Mouse (Mus musculus) gonadal fat pad, adult 2 months (tissue): ENCODE results near the gene Tpm1. TPM values are rescaled to one million over a fixed set of nuclear protein-coding genes. Genes with fewer than 3 reads are reported as not detected.

ENCODE experiments used
- DNase-seq: peaks from one replicate; pipeline ENCODE4 v3.0.0-alpha.2; 2012; ENCODE audit warnings: low read depth
- polyA plus RNA-seq: library from polyadenylated mRNA; depleted of rRNA; stranded (reverse); fragments of >200 nt; gene quantifications from 2 replicates; pipeline ENCODE4 v1.2.3, GENCODE M21; 2012; rRNA removed

Tpm1 gene
- polyA plus RNA-seq, result 191 and 231 TPM in 2 replicates

DNA sequence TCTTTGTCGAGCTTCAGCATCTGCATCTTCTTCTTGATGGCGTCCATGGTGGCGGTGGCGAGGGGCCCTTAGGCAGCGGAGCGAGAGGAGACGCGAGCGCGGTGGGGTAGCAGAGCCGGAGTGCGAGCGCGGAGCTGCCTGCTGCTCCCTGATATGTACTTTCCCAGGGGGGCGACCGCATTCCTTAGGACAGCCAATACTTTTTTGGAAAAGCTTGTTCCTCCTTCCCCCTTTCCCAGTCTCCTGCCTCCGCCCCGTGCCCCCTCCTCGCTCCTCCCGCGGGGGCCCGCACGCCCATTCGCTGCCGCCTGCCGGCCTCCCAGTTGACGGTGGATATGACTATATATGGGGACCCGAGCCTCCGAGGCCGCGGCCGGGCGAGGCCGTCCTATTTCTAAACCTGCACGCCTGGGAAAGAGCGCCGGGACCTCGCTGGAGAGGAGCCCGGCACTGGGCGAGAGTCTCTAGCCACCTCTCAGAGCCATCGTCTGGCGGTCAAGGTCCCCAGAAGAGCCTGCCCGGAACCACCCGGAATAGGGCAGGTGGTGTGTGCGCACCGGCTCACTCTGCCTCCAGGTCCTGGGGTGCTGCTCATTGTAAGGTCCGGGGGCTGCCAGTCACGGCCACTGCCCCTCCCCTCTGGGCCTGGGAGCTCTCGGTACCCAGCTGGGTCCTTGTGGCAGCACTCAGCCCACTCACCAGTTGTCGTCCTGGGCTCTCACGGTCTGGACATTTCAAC, at the start of gene Tpm1:
Gene Tpm1, minus strand, starts transcription at position 321 of the 739 bp plus-strand sequence.
- DNase-seq, result no peak

DNA sequence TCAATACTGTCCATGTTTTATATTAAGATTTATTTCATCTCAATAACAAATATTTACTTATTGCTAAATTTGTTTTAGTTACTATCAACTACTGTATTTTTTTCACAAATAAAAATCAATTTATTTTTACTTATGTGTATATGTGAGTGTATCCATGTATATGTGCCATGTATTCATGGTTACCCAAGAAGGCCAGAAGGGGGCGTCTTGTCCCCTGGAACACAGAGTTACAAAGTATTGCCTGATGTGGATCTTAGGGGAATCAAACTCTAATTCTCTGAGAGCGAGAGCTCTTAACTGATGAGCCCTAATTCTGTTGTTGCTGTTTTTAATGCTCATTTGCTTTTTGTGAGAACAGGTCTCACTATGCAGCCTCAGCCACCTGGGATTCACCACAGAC, 45.2 kb upstream of the Tpm1 start:
- no peak for DNase-seq

DNA sequence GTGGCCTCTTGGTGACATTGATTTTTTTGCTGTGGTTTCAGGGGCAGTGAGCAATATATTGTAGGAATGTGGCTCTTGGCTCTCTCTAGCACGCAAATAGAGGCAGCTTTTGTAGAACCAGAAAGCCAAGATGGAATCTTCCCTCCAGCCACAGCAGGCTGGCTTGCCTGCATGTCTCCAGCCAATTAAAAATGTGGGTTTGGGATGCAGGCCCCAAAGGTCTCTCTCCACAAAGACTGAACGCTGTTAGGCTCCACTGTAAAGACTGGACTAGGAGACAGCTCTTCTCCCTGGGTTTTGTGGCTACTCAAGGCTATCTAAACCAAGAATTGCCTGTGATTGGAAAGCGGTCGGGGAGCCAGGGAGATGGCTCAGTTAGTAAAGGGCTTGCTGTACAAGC, 43.0 kb upstream of the Tpm1 start:
- DNase-seq, result no peak

DNA sequence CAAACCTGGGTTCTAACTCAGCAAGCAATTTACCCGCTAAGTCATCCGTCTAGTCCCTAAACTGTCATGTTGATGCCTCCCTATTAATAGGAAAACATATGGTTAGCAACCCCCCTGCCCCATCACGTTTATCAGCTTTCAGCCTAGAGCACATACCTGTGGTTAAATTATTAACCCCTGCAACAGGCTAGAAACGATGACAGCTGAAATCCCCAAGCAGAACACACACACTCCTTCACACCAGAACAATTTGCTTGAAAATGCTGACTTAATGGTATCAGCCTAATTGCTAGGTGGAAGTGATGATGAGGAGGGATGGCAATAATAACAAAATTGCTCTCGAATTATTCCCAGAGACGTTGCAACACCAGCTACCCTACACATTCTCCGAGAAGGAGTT, 42.4 kb upstream of the Tpm1 start:
- DNase-seq, result no peak

DNA sequence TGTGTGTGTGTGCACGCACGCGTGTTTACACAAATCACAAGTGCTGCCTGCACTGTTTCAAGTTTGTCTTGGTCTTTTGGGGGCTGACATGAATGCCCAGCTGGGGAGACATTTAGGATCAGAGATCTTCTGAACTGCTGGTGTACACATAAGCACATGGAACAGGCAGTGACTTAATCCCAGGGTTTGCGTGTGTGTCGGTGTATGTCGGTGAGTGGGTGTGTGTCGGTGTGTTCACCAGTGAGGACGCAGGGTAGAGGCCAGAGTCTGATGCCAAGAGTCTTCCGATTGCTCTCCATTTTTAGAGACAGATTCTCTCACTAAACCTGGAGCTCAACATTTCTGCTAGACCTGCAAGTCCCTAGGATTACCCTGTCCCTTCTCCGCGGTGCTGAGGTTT, 41.9 kb upstream of the Tpm1 start:
- DNase-seq, result no peak

DNA sequence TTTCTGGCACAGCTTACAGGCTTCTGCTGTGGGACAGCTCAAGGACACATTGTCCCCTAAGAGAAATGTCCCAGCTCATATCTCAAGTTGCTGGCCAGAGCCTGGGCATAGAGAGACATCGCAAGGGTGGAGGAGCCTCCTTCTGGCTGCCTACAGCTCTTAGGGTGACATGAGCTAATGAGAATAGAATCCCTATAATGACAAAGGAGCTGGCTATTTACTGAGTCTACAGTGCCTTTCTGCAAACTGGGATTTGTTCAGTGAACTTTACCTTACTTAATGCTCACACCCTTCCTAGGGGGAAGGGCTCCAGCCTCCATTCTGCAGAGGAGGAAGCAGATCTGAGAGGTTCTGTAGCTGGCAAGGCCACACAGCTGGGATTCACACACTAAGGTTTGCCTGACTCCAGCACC, 41.4 kb upstream of the Tpm1 start:
- no peak for DNase-seq

DNA sequence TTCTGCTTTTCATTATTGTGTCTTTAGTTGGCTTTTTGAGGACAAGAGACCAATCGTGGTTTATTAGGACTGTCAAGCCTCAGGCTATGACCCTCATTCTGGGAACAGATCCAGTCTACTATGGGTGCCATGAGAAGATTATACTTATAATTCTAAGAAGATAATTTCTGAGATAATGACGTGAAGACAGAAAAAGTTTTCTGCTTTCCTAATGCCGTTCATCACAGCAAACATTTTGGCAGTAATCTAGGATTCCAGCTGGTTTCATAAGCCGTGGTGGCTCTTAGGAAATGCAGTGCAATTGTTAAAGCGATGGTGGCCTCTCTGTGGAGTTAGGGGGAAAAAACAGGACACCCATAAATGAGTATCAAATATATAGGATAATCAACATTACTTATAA, 40.0 kb upstream of the Tpm1 start:
- no peak for DNase-seq

DNA sequence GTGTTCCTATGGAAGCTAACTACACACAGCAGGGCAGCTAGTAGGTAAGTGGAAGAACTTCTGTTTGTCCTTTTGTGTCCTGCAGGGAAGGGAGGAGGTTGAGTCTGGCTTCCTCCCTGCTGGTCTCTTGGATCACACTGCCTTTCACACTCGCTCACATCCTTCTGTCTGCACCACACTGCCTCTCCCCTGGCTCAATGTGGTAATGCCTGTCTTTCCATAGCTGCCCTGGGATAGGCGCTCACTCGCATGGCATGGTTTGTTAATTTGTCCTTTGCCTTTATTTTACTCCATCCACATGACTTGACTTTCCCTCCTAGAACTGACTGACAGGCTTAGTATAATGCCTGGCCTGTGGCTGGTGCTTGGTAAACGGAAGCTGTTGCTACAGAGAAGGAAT, 34.6 kb upstream of the Tpm1 start:
- DNase-seq, result no peak

DNA sequence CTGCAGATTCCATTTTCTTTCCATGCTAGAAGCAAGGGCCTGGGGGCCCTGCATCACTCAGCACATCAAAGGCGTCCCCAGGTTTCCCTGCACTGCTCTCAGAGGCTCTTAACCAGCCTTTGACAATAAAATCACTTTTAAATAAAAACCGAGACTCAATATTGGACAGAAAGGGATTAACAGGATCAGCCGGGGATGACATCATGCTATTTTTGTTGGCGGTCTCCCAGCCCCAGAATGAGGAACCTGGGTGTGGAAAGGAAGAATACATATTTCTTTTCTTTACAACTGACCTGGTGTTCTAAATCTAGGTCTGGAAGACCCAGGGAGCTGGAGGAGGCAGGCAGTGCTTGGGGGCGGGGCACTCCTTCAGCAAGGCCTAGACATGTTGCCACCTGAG, 32.5 kb upstream of the Tpm1 start:
- DNase-seq, result no peak

DNA sequence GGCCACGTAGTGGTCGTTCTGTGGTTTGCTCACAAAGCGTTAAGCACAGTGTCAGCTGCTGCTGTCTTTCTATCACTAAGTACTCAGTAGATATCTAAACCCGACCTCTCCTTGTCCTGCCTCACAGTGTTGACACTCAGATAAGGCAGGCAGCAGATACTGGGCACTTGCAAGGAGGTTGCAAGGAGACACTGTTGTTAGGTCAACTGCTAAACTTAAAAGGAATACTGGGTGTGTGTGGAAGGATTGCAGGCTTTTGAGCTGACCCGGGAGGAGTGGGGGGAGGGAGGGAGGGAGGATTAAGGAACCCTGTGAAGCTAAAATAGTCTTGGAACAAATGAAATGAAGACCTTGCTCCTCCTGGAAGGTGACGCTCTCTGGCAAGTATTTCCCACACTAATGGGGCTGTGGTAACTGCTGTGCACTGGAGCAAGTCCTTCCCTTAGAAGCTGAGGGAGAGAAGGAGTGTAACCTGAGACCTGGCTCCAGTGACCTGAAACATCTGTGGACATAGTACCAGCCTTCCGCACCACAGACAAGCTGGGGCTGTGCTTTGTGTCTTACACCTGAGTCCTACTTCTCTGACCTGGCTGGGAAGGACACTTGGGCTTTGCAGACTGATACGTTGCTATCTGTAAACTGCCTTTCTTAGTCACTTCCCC, 28.6 kb upstream of the Tpm1 start:
- no peak for DNase-seq

DNA sequence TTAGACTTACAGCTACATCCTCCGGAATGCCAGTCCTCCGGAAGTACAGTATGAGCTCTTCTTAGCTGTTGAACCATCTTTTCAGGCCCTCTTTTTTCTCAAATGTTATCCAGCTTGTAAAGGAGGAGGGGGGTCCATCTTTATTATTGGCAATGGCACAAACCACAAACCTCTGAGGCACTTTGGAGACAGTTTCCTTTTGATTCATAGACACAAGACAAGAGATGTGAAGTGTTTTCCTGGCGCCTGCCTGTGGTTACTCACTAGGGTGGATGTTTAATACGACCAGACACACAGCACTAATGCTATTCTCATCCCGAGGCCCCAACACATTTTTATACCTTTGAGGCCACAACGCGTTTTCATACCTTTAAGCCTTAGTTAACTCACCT, 28.1 kb upstream of the Tpm1 start:
- no peak for DNase-seq

DNA sequence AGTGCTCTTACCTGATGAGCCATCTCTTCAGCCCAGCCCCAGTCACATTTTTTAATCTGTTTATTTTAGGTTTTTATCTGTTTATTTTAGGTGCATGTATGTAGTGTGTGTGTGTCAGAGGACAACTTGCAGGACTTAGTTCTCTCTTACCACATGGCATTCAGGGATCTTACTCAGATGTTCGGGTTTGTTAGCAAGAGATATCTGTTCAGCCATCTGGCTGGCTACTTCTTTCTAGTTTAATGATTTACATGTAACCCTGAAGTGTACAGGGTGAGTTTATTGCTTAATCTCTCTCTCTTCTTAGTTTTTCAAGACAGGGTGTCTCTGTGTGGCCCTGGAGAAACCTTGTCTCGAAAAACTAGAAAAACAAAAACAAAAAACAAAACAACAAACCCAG, 23.0 kb upstream of the Tpm1 start:
- no peak for DNase-seq

DNA sequence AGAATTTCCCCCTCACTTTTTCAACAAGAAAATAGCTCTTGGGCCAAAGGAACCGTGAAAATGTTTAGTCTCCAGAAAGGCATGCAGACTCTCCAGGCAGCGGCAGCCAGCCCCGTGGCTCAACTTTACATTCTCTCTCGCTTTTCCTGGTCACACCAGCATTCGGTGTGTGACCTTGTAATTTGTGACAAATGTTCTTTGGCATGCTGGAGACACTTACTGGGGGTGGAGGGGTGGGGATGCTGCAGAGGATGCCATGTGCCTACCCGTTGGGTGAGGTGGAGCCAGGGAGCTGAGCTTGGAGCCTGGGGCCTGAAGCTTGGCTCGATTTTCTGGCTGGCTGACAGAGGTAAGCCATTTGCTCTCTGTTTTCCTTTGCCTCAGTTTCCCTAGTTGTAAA, 22.4 kb upstream of the Tpm1 start:
- no peak for DNase-seq

DNA sequence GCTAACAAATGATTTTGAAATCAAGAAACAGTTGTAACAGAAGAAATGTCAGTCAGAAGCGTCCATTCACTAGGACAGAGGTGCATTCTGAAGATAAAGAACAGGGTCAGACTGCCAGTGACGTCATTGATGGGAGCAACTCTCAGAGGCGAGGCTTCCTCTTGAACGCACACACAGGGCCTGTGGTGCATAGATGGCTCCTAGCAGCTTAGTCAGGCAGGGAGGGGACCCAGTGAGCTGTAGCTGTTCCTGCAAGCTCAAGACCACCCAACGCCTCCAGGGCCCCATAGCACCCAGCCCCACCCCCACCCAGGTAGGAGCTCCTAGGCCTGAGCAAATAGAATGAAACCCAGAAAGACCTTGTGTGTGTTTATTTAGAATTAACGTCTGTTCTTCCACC, 21.9 kb upstream of the Tpm1 start:
- DNase-seq, result no peak

DNA sequence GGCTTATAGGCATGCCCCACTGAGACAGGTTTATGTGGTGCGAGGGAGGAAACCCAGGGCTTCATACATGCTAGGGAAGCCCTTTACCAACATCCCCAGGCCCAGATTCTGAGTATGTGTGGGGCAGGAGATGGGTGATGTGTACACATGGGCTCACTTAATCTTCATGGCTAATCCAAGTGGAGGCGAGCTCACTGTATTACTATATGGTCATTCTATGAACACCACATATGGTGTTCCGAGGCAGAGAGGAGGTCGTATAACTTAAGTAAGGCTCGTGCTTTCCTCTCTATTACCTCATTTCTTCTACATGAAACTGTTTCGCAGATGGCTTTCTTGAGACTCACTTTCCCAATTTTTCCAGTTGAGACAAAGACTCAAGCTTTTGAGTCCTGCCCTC, 17.4 kb upstream of the Tpm1 start:
- no peak for DNase-seq

DNA sequence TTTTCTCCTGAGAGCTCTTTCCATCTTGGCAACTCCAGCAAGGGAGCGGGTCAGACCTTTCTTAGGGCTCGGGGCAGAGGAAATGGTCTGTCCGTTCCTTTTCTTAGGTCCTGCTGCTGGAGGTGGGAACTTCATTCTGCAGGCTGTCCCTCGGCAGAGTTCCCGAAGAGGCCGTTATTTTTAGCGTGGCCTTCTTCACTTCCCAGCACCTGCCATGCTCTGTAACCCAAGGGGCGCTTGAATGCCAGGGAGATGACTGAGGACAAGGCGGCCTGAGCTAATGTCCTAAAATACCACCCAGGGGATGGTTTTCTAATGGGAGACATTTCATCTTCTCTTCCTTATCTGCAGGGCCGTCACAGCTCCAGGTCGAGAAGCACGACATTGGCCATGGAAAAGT, 10.5 kb upstream of the Tpm1 start:
- DNase-seq, result no peak

DNA sequence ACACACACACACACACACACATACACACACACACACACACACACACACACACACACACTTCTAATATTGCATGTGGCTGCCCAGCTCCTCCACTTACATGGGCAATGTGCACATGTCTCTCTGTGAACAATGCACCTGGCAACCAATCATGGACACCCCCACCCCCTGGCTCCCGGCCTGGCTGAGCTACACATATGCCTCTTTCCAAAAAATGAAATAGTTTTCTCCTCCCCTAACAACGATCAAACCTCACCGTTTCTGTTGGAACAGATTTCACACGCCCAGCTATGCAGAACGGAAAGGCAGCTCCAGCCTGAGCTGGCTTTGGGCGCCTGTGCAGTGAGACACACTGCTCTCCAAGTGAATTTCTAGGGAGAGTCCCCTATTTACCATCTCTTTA, 9.2 kb upstream of the Tpm1 start:
- DNase-seq, result no peak

DNA sequence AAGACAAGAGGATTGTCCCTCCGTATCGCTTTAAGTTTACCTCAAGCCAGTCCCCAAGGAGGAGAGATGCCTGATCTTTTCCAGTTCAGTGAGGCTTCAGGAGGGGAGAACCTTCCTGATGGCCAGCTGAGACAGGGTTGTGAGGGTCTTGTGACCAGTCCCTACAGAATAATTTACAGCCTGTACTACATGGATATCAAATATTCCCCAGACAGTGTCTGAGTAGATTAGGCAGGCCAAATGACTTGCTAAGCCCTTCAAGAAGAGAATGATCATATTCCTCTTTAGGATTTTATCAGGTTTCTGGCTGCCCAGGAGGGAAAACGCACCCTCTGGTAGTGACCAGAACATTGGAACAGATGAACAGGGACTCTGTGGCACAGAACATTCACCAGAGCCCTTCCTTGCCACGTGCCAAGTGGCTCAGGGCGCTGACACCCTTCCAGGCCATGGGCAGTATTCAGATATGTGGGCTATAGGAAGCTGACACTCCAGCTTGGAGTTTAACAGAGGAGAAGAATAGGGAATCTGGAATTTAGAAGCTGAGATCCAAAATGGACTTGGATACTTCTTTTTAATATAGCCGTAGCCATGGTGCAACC, 1.6 kb upstream of the Tpm1 start:
- no peak for DNase-seq

DNA sequence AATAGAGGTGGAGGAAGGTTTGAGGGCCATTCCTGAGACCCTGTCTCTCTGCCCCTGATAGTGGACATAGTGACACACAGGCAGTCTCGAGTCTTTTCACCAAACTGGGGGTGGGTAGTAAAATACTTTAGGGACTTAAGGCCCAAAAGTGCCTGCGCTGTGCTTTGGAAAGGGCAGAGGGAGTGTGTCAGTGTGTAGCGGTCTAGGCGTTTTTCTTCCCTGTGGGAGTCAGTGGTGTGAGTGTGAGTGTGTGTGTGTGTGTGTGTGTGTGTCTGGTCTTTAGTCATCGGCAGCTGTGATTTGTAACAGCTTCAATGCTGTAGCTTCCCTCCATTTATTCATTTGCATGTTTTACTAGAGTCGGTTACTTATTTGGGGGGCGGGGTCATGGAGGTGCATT, 630 bp upstream of the Tpm1 start:
- no peak for DNase-seq

DNA sequence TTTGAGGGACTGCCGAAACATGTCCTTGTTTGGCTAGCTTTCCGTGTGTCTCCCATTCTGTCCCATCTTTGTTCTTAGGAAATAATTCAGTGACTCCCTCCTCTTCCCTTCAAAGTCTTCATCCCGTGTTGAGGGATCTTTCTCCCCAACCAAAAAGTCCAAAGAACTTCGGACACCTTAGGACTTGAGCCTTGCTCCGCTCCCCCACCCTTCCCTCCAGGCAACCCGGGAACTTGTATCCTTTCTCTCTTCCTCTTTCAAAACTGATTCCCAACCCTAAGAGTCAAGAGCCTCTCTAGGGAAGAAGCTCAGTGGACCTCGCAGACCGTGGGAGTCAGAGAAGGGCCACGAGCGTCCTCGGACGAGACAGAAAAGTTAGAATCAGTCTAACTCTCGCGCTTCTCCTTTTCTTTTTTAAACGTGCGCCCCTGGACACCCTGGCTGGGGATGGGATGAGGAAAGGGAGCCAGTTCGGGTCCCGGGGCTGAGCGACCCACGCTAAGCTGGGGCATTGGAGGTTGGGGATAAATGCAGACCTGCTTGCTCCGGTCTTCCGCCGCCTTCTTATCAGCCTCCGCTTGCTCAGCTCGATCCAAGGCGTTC, 622 bp downstream of the Tpm1 start:
- DNase-seq, result no peak

DNA sequence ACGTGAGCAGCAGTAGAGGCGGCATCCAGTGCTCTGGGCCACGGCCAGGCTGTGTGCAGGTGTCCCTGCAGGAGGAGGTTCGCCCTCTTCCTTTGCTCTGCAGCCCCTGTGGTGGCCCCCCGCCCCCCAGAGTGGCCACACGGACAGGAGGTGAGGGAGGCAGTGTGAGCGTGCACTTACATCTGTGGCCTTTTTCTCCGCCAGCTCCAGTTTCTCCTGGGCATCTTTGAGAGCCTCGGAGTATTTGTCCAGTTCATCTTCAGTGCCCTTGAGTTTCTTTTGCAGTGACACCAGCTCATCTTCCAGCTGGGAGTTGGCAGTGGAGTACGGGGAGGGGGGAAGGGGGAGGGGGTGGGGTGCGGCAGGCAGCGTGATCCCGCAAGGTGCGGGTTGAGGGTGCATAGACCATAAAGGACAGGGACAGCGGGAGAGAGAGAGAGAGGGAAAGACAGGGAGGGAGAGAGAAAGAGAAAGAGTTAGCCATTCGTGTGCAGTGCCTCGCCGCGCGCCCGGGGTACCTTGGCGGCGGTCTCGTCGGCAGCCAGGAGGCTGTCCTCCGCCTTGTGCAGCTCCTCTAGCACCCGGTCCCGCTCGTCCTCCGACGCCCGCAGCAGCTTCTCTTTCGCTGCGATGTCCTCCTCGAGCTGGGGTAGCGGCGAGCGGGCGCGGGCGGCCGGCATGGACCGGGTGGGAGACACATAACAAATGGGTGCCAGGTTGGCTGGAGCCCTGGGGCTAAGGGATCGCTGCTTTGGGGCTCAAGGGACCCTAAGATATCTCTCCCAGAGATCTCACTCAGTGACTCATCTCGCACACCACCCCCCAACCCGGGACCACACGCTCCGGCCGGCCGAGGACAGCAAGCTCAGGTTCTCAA, 1.4 kb downstream of the Tpm1 start:
- no peak for DNase-seq
